Mouse (Mus musculus) embryonic fibroblast, embryonic 13.5 days (primary cell): ENCODE measurements at regions not wholly inside any gene's neighbourhood (a gene's known extent, or its start where the extent isn't known, plus 50 kb on each side); places are given as distances from the start of the nearest gene placed in this dataset.

Source experiments
- CTCF ChIP-seq: IDR thresholded peaks from 2 replicates; pipeline ENCODE4 v1.5.1; 2011; ENCODE audit warnings: mild to moderate bottlenecking, control low read depth, low read length, moderate library complexity, borderline replicate concordance; ENCODE audit not compliant: insufficient read depth
- POLR2A ChIP-seq: IDR thresholded peaks from 2 replicates; pipeline ENCODE4 v1.6.1; 2011; ENCODE audit warnings: low read depth, mild to moderate bottlenecking, control low read depth, low read length, moderate library complexity

DNA sequence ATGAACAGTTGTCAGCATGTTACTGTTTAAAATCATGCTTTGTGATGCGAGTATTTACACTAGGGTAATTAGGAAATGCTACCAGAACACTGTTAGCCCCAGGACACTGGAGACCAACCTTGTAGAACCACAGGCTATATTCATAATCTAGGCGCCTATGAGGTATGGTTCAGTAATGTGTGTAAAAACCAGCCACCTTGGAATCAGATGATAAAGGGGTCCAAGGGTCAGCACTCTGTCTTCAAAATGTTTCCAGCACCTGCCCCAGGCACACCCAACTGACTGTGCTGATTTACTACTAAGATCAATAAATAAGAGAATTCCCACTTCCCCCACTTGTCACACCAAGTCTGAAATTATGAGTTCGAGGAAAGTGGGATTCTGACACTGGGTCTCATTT, 100.8 kb upstream of the Mamld1 start:
- no peak for TF ChIP-seq CTCF
- TF ChIP-seq POLR2A, result no peak
